Mouse (Mus musculus): ENCODE measurements around the gene Aspdh. TPM values are rescaled to one million over a fixed set of nuclear protein-coding genes. Genes with fewer than 3 reads are reported as not detected.
A peak's percentile ranks its signal among the peaks of the same experiment; 100 is the strongest.

Aspdh gene
- polyA plus RNA-seq, 1 experiment from 2014 or later: 1.8 TPM

DNA sequence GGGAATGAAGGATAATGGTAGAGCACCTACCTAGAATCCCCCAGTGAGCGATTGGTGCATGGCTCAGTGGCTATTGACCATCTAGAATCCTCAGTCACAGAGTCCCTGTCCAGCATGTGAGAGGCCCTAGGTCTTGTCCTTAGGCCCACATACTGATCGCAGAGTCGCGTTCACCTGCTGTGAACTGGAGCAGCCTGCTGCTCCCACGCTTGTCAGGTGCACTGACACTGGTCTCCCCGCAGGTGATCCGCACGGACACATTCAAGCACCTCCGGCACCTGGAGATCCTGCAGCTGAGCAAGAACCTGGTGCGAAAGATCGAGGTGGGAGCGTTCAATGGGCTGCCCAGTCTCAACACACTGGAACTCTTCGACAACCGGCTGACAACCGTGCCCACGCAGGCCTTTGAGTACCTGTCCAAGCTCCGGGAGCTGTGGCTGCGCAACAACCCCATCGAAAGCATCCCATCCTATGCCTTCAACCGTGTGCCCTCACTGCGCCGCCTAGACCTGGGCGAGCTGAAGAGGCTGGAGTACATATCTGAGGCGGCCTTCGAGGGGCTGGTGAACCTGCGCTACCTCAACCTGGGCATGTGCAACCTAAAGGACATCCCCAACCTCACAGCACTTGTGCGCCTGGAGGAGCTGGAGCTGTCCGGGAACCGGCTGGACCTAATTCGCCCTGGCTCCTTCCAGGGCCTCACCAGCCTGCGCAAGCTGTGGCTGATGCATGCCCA, 4.3 kb upstream of the Aspdh start:
- peaks cover 22% of the 10 kb centered on the region for H3K36me3 ChIP-seq
- H3K27me3 ChIP-seq (ENCODE audit: insufficient read depth, poor library complexity, severe bottlenecking): peaks cover 64% of the 10 kb centered on the region
- 76% methylated on average over 31 of the region's 31 CpGs for WGBS
- H3K4me1 ChIP-seq: peaks cover 43% of the 10 kb centered on the region
- H3K27ac ChIP-seq: no peak overlapping the region
- no peak overlapping the region for H3K4me3 ChIP-seq
- H3K9me3 ChIP-seq: no peaks in the 10 kb centered on the region
- DNase-seq (ENCODE audit: low spot score): no peak

DNA sequence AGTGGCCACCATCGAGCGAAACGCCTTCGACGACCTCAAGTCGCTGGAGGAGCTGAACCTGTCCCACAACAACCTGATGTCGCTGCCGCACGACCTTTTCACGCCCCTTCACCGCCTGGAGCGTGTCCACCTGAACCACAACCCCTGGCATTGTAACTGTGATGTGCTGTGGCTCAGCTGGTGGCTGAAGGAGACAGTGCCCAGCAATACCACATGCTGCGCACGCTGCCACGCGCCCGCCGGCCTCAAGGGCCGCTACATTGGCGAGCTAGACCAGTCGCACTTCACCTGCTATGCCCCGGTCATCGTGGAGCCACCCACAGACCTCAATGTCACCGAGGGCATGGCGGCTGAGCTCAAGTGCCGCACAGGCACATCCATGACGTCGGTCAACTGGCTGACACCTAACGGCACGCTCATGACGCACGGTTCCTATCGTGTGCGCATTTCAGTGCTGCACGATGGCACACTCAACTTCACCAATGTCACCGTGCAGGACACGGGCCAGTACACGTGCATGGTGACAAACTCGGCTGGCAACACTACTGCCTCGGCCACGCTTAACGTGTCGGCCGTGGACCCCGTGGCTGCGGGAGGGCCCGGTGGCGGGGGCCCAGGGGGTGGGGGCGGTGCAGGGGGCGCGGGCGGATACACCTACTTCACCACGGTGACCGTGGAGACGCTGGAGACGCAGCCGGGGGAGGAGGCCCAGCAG, 3.5 kb upstream of the Aspdh start:
- Histone ChIP-seq H3K4me3 (peak overlapping the region; percentile 57), H3K27me3 (ENCODE audit: insufficient read depth, poor library complexity, severe bottlenecking) (peaks cover 64% of the 10 kb centered on the region), H3K9me3 (no peaks in the 10 kb centered on the region), H3K27ac (peak overlapping the region; percentile 49; the same call in 1 of the 2 replicates), H3K36me3 (peaks cover 20% of the 10 kb centered on the region), H3K4me1 (peaks cover 50% of the 10 kb centered on the region)
- DNase-seq (ENCODE audit: low spot score): no peak
- WGBS: 54% methylated on average over 57 of the region's 57 CpGs

GRCm38 (mm10) chr7:44462218-44463055, 2.8 kb upstream of the Aspdh start:
- H3K27me3 ChIP-seq (ENCODE audit: insufficient read depth, poor library complexity, severe bottlenecking): peaks cover 64% of the 10 kb centered on the region
- peak overlapping the region; percentile 49 for H3K27ac ChIP-seq
- peak overlapping the region; percentile 57 for H3K4me3 ChIP-seq
- H3K4me1 ChIP-seq: peaks cover 58% of the 10 kb centered on the region
- peak; percentile 78 for DNase-seq (ENCODE audit: low spot score)
- peaks cover 20% of the 10 kb centered on the region for H3K36me3 ChIP-seq
- 13% methylated on average over 77 of the region's 77 CpGs for WGBS
- no peaks in the 10 kb centered on the region for H3K9me3 ChIP-seq

DNA sequence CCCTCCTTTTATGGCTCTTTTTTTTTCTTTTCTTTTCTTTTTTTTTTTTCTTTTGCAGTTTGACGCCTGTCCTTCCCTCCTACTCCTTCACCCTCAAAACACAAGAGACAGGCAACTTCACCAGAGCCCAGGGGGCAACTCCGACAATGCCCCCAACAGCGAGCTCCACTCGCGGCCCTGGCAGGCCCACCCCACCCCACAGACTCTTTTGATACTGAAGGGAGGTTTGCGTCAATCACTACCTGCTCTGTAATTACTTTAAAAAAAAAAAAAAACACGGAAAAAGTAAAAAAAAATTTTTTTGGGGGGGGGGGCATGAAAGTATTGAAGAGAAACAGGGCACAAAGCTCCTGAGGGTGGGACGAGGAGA, 2.1 kb upstream of the Aspdh start:
- no peak overlapping the region for H3K4me3 ChIP-seq
- 30% methylated on average over 8 of the region's 8 CpGs for WGBS
- H3K27me3 ChIP-seq (ENCODE audit: insufficient read depth, poor library complexity, severe bottlenecking): peaks cover 64% of the 10 kb centered on the region
- H3K27ac ChIP-seq: no peak overlapping the region; the same call in 1 of the 2 replicates
- no peaks in the 10 kb centered on the region for H3K9me3 ChIP-seq
- peaks cover 59% of the 10 kb centered on the region for H3K4me1 ChIP-seq
- DNase-seq (ENCODE audit: low spot score): no peak
- H3K36me3 ChIP-seq: peaks cover 17% of the 10 kb centered on the region

DNA sequence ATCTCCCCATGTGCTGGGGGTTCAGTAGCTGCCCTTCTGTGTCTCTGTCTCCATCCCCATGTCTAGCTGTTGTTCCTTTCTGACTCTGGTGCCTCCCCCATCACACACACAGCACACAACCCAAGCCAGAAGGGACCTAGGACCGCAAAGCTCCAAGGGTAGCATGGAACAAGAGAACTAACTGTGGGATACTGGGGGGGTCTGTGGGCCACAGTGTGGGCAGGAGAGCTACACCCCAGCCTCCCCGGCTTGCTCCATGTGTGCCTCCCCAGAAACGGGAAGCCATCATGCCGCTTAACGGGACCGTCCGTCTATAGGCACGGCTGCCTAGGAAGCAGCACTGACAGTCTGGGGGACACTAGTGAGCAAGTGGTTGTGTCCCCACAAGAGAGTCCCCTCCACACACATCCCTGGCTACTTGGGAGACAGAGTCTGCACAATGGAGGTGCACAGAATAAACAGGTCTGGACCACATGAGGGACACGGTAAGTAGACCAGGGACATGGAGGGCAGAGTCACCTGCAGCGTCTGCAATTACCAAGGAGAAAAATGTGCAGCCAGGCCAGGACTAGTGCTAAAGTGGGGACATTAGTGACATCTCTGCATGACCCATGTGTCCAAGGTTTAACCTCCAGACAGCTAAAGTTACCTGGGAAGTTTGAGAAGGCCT, 1.5 kb upstream of the Aspdh start:
- 81% methylated on average over 10 of the region's 10 CpGs for WGBS
- Histone ChIP-seq H3K27me3 (ENCODE audit: insufficient read depth, poor library complexity, severe bottlenecking) (peaks cover 64% of the 10 kb centered on the region), H3K36me3 (peaks cover 13% of the 10 kb centered on the region), H3K27ac (peak overlapping the region; percentile 23), H3K9me3 (no peaks in the 10 kb centered on the region), H3K4me3 (no peak overlapping the region), H3K4me1 (peaks cover 65% of the 10 kb centered on the region)
- DNase-seq (ENCODE audit: low spot score): no peak

GRCm38 (mm10) chr7:44464511-44464910, 680 bp upstream of the Aspdh start:
- H3K27me3 ChIP-seq (ENCODE audit: insufficient read depth, poor library complexity, severe bottlenecking): peaks cover 60% of the 10 kb centered on the region
- no peaks in the 10 kb centered on the region for H3K9me3 ChIP-seq
- DNase-seq (ENCODE audit: low spot score): peak; percentile 77
- peak overlapping the region; percentile 23 for H3K27ac ChIP-seq
- peaks cover 73% of the 10 kb centered on the region for H3K4me1 ChIP-seq
- 17% methylated on average over 4 of the region's 4 CpGs for WGBS
- H3K4me3 ChIP-seq: 0 out of 2 replicates have a peak overlapping the region, but pooled peaks have one; percentile 6
- H3K36me3 ChIP-seq: peaks cover 13% of the 10 kb centered on the region

DNA sequence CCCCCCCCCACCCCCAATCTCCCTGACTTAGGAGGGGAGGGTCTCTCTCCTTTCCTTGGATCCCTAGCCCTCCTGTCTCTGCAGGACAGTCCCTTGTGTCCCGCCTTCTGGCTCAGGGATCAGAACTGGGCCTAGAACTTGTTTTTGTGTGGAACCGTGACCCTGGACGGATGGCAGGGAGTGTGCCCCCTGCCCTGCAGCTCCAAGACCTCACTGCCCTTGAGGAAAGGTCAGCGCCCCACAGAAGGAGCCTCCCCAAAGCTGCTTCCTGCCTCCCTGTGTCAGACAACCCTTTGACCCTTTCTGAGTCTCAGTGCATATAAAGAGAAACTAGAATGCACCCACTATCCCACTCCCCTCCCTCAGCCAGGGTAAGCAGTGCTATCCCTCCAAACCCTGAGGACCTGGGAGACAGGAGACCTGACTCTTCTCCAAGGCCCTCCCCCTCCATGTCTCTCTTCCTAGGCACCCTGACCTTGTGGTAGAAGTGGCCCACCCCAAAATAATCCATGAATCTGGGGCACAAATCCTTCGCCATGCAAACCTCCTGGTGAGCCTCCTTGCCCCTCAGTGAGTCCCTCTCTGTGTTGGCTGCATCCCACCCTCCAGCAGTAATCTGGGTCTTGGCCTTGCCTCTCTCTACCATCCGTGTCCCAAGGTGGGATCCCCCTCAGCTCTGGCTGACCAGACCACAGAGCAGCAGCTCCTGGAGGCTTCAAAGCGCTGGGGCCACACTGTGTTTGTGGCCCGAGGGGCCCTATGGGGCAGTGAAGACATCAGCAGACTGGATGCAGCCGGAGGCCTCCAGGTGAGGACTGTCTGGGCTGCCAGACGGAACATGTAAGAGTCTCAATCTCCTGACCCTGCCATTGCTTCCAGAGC, 1.1 kb downstream of the Aspdh start:
- DNase-seq (ENCODE audit: low spot score): no peak
- peaks cover 11% of the 10 kb centered on the region for H3K36me3 ChIP-seq
- no peaks in the 10 kb centered on the region for H3K9me3 ChIP-seq
- H3K27me3 ChIP-seq (ENCODE audit: insufficient read depth, poor library complexity, severe bottlenecking): peaks cover 43% of the 10 kb centered on the region
- H3K4me3 ChIP-seq: no peak overlapping the region
- 82% methylated on average over 10 of the region's 10 CpGs for WGBS
- H3K4me1 ChIP-seq: peaks cover 90% of the 10 kb centered on the region
- peak overlapping the region; percentile 91; the same call in 1 of the 2 replicates for H3K27ac ChIP-seq

- H3K36me3 ChIP-seq: peaks cover 5% of the 10 kb centered on the region
- 82% methylated on average over 16 of the region's 16 CpGs for WGBS
- H3K27ac ChIP-seq: peak overlapping the region; percentile 91
- H3K9me3 ChIP-seq: no peaks in the 10 kb centered on the region
- peaks cover 93% of the 10 kb centered on the region for H3K4me1 ChIP-seq
- DNase-seq (ENCODE audit: low spot score): no peak
- H3K4me3 ChIP-seq: peak overlapping the region; percentile 73
- H3K27me3 ChIP-seq (ENCODE audit: insufficient read depth, poor library complexity, severe bottlenecking): peaks cover 36% of the 10 kb centered on the region
Measured at GRCm38 (mm10) chr7:44466888-44467311, 1.7 kb downstream of the Aspdh start.

- Histone ChIP-seq H3K9me3 (no peaks in the 10 kb centered on the region), H3K4me1 (peaks cover 93% of the 10 kb centered on the region), H3K4me3 (peak within 1 kb of the TSS; percentile 73), H3K27me3 (ENCODE audit: insufficient read depth, poor library complexity, severe bottlenecking) (peaks cover 26% of the 10 kb centered on the region), H3K27ac (peak within 1 kb of the TSS; percentile 91), H3K36me3 (peaks cover 2% of the 10 kb centered on the region; the same call in 1 of the 2 replicates)
- whole genome bisulfite sequencing: under 1% methylated on average over 42 of the region's 42 CpGs
- DNase-seq (ENCODE audit: low spot score): peak; percentile 99
Measured at GRCm38 (mm10) chr7:44467811-44468411, 2.7 kb downstream of the Aspdh start, which contains the start of gene Josd2. Gene Josd2 (plus strand): TSS chr7:44467980.

- Histone ChIP-seq H3K27ac (peak overlapping the region; percentile 91), H3K4me3 (peak overlapping the region; percentile 73), H3K36me3 (peaks cover 2% of the 10 kb centered on the region; the same call in 1 of the 2 replicates), H3K27me3 (ENCODE audit: insufficient read depth, poor library complexity, severe bottlenecking) (peaks cover 18% of the 10 kb centered on the region), H3K9me3 (no peaks in the 10 kb centered on the region), H3K4me1 (peaks cover 91% of the 10 kb centered on the region)
- DNase-seq (ENCODE audit: low spot score): peak; percentile 86
- WGBS: 42% methylated on average over 15 of the region's 15 CpGs
Measured at GRCm38 (mm10) chr7:44468644-44469285, 3.6 kb downstream of the Aspdh start.

All from heart, embryonic 10.5 days (tissue).